ENCODE assay signal across 25 mouse cellular contexts in genomic region chr14:36957261-36957660, GRCm38 (mm10). TPM values are rescaled to one million over a fixed set of nuclear protein-coding genes. Genes with fewer than 3 reads are reported as not detected.
A peak's percentile ranks its signal among the peaks of the same experiment; 100 is the strongest.
DNase-seq lines count a peak whose midpoint lies in the region; ATAC-seq lines count a peak whose summit lies in the region.
"Had no signal": no experiment of that assay in that cellular context is flagged by ENCODE, and none has a peak within 500 bp of the region (broad histone marks: within the 10 kb centered on the region; RNA-seq: fewer than 3 reads in every experiment).

No protein-coding gene starts in this region.

- peak overlapping the region; percentile 27 for H3K4me2 ChIP-seq in liver, embryonic 15.5 days
- no peak overlapping the region for H3K4me2 ChIP-seq in midbrain, embryonic 11.5 days
- H3K4me2 ChIP-seq: embryonic facial prominence, embryonic 13.5 days; forebrain, embryonic 13.5 days; heart, embryonic 11.5 days; hindbrain, embryonic 15.5 days; limb, embryonic 12.5 days; lung, embryonic 14.5 days; neural tube, embryonic 13.5 days had no signal

- H3K27me3 ChIP-seq in liver, embryonic 15.5 days, result no peaks in the 10 kb centered on the region
- no peaks in the 10 kb centered on the region for H3K27me3 ChIP-seq in midbrain, embryonic 11.5 days (ENCODE audit: control insufficient read depth, insufficient read depth, low read length)
- H3K27me3 ChIP-seq: embryonic facial prominence, embryonic 13.5 days; forebrain, embryonic 13.5 days; hindbrain, embryonic 15.5 days; limb, embryonic 12.5 days; neural tube, embryonic 13.5 days had no signal

- H3K4me1 ChIP-seq in brown adipose tissue, adult 24 weeks (ENCODE audit: control insufficient read depth, insufficient read depth, insufficient read length, low read length), result peaks cover 10% of the 10 kb centered on the region; the same call in 1 of the 2 replicates
- H3K4me1 ChIP-seq in liver, embryonic 15.5 days (replicated peaks), result peaks cover 7% of the 10 kb centered on the region; the same call in 1 of the 2 replicates
- H3K4me1 ChIP-seq in midbrain, embryonic 11.5 days (ENCODE audit: control insufficient read depth, insufficient read depth, low read length), result no peaks in the 10 kb centered on the region
- H3K4me1 ChIP-seq: embryonic facial prominence, embryonic 13.5 days; forebrain, embryonic 13.5 days; limb, embryonic 12.5 days had no signal

- no peak overlapping the region for H3K4me3 ChIP-seq in brown adipose tissue, adult 24 weeks (ENCODE audit: insufficient read depth, low read depth, low read length)
- H3K4me3 ChIP-seq in liver, embryonic 15.5 days (replicated peaks), result no peak overlapping the region
- no peak overlapping the region for H3K4me3 ChIP-seq in midbrain, embryonic 11.5 days (ENCODE audit: low read depth, low read length)
- H3K4me3 ChIP-seq: embryonic facial prominence, embryonic 13.5 days; erythroblast, embryonic 14.5 days; forebrain, embryonic 13.5 days; hindbrain, embryonic 15.5 days; layer of hippocampus, adult 2 months; limb, embryonic 12.5 days; myocyte; neural tube, embryonic 13.5 days had no signal

- no peaks in the 10 kb centered on the region for H3K36me3 ChIP-seq in liver, embryonic 15.5 days (replicated peaks)
- no peaks in the 10 kb centered on the region for H3K36me3 ChIP-seq in midbrain, embryonic 11.5 days (ENCODE audit: control insufficient read depth, insufficient read depth, low read length)
- H3K36me3 ChIP-seq: embryonic facial prominence, embryonic 13.5 days; hindbrain, embryonic 15.5 days; limb, embryonic 12.5 days; neural tube, embryonic 13.5 days had no signal

- 0 out of 2 replicates have a peak overlapping the region, but pooled peaks have one; percentile 20 for H3K27ac ChIP-seq in brown adipose tissue, adult 24 weeks (replicated peaks; ENCODE audit: low read depth, low read length)
- no peak overlapping the region for H3K27ac ChIP-seq in liver, embryonic 15.5 days (replicated peaks)
- H3K27ac ChIP-seq in midbrain, embryonic 11.5 days (ENCODE audit: low read depth, low read length), result no peak overlapping the region
- H3K27ac ChIP-seq: embryonic facial prominence, embryonic 13.5 days; forebrain, embryonic 13.5 days; hindbrain, embryonic 15.5 days; layer of hippocampus, adult 2 months; limb, embryonic 12.5 days had no signal

- peak; percentile 17 to 20 for DNase-seq in cerebellum, adult 18-20 months
- DNase-seq in cerebellum, adult 11-12 months, result no peak
- DNase-seq in kidney, adult 8-10 months, result peak; percentile 35 to 66
- DNase-seq in kidney, adult 18-20 months, result no peak
- DNase-seq in urinary bladder, postnatal 25 days (ENCODE audit: low spot score), result no peak
- DNase-seq in midbrain, embryonic 11.5 days (ENCODE audit: low spot score, missing footprints), result no peak
- DNase-seq: adrenal gland, postnatal 10 days; embryo, embryonic 11 days; gastrocnemius, postnatal 10 days; heart, adult 11 months; lung, embryonic 14.5 days; lung, postnatal 4 days; thymus, postnatal 14 days had no signal

- H3K9ac ChIP-seq in liver, embryonic 15.5 days, result no peak overlapping the region
- H3K9ac ChIP-seq in midbrain, embryonic 11.5 days (ENCODE audit: low read length), result no peak overlapping the region
- H3K9ac ChIP-seq: embryonic facial prominence, embryonic 13.5 days; forebrain, embryonic 13.5 days; hindbrain, embryonic 15.5 days; limb, embryonic 12.5 days; lung, embryonic 14.5 days; neural tube, embryonic 13.5 days had no signal

- no peaks in the 10 kb centered on the region for H3K9me3 ChIP-seq in liver, embryonic 15.5 days (replicated peaks)
- H3K9me3 ChIP-seq in midbrain, embryonic 11.5 days (ENCODE audit: control insufficient read depth, low read length), result no peaks in the 10 kb centered on the region
- H3K9me3 ChIP-seq: embryonic facial prominence, embryonic 13.5 days; forebrain, embryonic 13.5 days; hindbrain, embryonic 15.5 days; limb, embryonic 12.5 days; neural tube, embryonic 13.5 days had no signal

- WGBS in liver, embryonic 15.5 days (ENCODE audit: insufficient replicate concordance), result 63% methylated on average over 6 of the region's 6 CpGs
- WGBS in midbrain, embryonic 11.5 days, result 92% methylated on average over 6 of the region's 6 CpGs

- peak; percentile 49; the same call in 1 of the 2 replicates for ATAC-seq in liver, embryonic 15.5 days (ENCODE audit: insufficient read depth)
- no peak for ATAC-seq in midbrain, embryonic 11.5 days (ENCODE audit: low FRiP score)
- ATAC-seq: forebrain, embryonic 13.5 days; midbrain, embryonic 16.5 days had no signal

RNA-seq across cellular contexts. Expression of gene Ccser2, which starts 11.3 kb away (rescaled TPM):
- polyA plus RNA-seq in brown adipose tissue, adult 24 weeks (2012; ENCODE audit: insufficient read depth, insufficient read length, missing spikeins), result 46.7 and 88.5 TPM in 2 replicates
- polyA plus RNA-seq in liver, embryonic 15.5 days (2015; fragmentation: Nextera tagmentation; extraction: Ambion mirVana), result 6.4 and 6.9 TPM in 2 replicates
- 27.5 and 29.2 TPM in 2 replicates for polyA plus RNA-seq in midbrain, embryonic 11.5 days (2014; fragmentation: Nextera tagmentation; extraction: Ambion mirVana)

Comparison
In these comparisons a context has a peak if more than half of its experiments do, and no peak if none do; other contexts are left out.
1. DNase-seq: peak in cerebellum, adult 18-20 months (2 of 2) and kidney, adult 8-10 months (2 of 2); none in cerebellum, adult 11-12 months (single experiment), kidney, adult 18-20 months (single experiment), urinary bladder, postnatal 25 days (single experiment) and midbrain, embryonic 11.5 days (single experiment).